Mouse (Mus musculus) right cerebral cortex, postnatal 36 days (tissue): ENCODE results near the gene Klk13.

ENCODE experiments used
- DNase-seq, 2 experiments: peaks; one replicate each; pipeline ENCODE4 v3.0.0; 2022; ENCODE audit warnings: low spot score in 2 of 2, mixed read lengths in 1 of 2

Gene Klk13

DNA sequence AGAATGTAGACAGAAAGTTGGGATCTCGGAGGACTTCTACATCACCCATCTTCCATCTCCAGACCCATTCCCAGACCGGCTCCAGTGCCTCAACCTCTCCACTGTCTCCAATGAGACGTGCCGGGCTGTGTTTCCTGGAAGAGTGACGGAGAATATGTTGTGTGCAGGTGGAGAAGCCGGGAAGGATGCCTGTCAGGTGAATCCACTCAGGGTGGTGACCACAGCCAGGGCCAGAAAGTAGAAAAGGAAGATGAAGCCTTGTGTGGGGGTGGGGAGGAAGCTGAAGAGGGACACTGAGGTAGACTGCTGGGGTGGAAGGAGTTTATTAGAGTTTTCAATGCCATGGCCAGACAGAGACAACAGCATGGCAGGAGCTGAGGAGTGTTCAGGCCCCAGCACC, 59.5 kb downstream of the Klk13 start:
- no peak for DNase-seq

DNA sequence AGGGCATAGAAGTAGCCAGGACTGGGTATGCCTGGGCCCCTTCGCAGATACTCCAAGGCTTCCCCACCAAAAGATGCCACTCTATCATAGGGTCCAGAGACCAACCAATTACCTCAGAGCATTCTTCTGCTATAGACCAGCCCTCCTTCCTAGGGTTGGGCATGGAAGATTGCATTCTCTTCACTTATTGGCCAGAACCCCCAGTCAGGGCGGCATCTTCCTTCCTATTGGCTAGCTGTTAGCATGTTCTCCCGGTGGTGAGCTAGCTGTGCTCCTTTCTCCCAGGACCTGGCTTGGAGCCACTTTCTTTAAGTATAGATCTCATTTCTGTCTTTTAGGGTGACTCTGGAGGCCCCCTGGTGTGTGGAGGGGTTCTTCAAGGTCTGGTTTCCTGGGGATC, 60.5 kb downstream of the Klk13 start:
- no peak for DNase-seq

DNA sequence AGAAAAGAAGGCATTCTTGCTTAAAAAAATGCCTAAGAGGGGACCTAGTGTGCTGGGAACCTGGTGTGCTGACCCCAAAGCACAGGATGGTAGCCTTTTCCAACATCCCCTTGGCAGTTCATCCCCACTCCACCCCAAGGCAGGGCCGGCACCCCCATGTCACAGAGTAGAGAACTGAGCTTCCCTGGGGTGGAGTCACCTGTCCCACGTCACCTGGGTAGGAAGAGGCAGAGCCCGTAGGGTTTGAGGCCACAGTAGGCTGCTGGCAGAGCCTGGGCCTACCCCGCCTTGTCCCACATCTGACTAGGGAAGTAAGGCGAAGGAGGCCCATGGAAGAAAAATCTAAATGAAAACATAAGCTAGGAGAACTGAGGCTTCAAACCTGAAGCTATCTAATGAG, 62.0 kb downstream of the Klk13 start, which contains the start of gene Klk11:
Klk11 (plus strand) TSS at position 241 of the 400 bp plus-strand sequence.
- no peak for DNase-seq

DNA sequence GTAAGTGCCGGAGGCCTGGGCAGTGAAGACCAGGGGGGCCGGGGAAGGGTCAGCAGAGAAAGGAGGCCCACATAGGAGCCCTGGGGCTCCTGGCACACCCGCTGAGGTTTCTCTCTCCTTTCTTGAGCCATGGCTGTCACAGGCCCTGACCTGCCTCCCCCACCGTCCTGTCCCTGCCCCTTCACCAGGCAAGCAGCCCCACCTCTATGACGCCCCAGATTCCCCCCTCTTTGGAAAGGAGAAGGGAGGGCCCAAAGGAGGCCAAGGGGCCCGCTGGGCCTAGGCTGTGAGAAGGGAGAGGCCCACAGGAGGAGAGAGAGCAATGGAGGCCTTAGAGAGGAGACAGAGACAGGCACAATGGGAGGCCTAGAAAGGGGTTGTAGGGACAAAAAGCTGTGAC, 62.4 kb downstream of the Klk13 start:
- DNase-seq, result no peak

DNA sequence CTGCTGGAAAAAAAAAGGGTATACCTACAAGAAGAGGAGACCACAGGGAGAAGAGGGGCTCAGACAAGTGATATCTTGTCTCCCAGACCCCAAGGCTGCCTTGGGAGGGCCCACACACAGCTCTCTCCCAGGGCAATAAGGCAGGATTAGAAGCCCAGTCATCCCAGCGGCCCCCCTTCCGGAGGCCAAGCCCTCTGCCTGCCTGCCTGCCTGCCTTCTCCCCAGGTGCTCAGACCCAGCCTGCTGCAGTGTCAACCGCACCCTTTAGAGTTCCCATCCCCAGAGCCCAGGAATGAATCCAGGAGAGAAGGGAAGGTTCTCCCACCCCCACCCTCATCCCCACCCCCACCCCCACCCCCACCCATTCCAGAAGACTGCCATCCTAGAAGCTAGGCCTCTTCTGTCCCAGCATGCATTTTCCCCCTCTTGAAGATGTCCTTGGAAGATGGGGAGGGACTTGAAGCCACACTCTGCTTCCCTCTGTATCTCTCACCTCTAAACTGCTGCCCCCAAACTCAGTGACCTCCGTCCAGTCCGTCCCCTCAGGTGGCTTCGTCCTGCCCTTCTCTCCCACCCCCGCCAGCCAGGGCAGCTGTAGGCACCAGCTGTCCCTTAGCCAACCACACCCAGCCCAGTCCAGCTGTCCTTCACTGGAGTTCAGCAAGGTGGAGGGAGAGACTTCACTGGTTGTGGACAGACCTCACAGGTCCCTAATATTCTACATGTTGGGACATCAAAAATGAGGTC, 63.1 kb downstream of the Klk13 start:
- no peak for DNase-seq

DNA sequence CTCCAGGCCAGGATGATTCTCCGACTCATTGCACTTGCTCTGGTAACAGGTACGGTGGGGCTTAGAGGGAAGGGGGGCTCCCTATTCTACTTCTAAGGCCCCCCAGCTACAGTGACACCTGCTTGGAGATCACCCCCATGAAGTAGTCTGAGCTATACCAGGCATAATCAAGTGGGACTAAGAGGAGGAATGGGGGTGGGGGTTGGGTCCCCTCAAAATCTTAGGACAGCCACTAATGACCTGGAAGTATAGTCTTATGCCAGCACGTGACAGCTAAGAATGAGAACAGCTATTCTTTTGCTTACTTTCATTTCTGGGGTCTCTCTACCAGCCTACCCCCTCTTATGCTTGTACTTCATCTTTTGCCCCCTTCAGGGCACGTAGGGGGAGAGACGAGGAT, 64.1 kb downstream of the Klk13 start:
- DNase-seq, result no peak
